Mouse (Mus musculus): ENCODE measurements at regions not wholly inside any gene's neighbourhood (a gene's known extent, or its start where the extent isn't known, plus 50 kb on each side); places are given as distances from the start of the nearest gene placed in this dataset.

DNA sequence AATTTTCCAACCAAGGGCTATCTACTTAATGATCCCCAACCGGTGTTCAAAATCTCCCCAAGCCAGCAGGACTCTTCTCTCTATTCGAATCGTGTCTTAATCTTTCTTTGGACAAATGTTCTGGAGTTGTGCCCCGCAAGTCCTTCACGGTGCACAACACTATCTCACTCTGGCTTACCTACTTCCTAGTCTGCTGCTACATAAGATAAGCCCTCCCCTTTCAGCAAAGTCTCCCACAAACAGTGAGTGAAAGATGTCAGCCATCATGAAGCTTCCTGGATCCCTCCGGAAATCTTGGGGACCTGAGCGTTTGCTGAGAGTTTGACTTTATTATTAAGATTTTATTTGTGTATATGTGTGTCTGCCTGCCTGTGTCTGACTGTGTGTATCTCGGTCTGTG lies 344.7 kb upstream of the Noct start:
- H3K4me2 ChIP-seq (replicated peaks; ENCODE audit: low read depth, low read length) = no peak overlapping the region
- ATAC-seq (ENCODE audit: low FRiP score) (no peak), DNase-seq (ENCODE audit: low spot score) (no peak)
- H3K9me3 ChIP-seq (ENCODE audit: control insufficient read depth, low read length) = no peaks in the 10 kb centered on the region
- H3K9ac ChIP-seq (ENCODE audit: low read depth, low read length) = no peak overlapping the region
- 89% methylated on average over 8 of the region's 8 CpGs for WGBS
- no peak overlapping the region for H3K27ac ChIP-seq (ENCODE audit: low read depth, low read length)
- H3K27me3 ChIP-seq (ENCODE audit: control insufficient read depth, insufficient read depth, low read length) = no peaks in the 10 kb centered on the region
- H3K36me3 ChIP-seq (ENCODE audit: control insufficient read depth, insufficient read depth, low read length) = no peaks in the 10 kb centered on the region
- no peaks in the 10 kb centered on the region for H3K4me1 ChIP-seq (replicated peaks; ENCODE audit: control insufficient read depth, insufficient read depth, low read length)
- no peak overlapping the region for H3K4me3 ChIP-seq (ENCODE audit: low read depth, low read length)

- no peak overlapping the region for H3K4me2 ChIP-seq (replicated peaks; ENCODE audit: low read depth, low read length)
- WGBS = 11% methylated on average over 9 of the region's 9 CpGs
- H3K27ac ChIP-seq (ENCODE audit: low read depth, low read length) = peak overlapping the region; percentile 48
Observed at GRCm38 (mm10) chr3:50881437-50882248, 342.6 kb upstream of the Noct start.

DNA sequence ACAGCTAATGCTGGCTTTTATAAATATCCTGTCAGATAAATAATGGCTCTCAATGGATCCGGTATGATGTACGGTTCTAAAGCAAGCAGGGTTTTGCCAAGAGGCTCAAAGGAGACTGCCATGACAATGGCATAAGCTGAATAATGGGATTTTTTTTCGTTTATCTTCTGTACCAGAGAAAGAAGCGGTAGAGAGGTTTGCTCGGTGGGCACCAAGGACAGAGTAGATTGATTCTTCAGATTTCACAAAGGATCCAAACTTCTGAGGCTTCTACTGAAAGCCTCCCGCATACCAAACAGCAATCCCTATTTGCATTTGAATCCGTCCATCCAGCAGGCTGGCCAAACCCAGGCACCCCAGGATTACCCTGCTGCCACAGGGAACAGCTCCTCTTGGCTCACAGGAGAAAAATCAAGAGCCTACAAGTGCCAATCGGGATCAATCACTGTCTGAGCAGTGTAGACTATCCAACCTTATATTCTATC lies 342.0 kb upstream of the Noct start:
- H3K4me1 ChIP-seq (replicated peaks; ENCODE audit: control insufficient read depth, insufficient read depth, low read length) = no peaks in the 10 kb centered on the region
- H3K36me3 ChIP-seq (ENCODE audit: control insufficient read depth, insufficient read depth, low read length) = no peaks in the 10 kb centered on the region
- no peak for DNase-seq (ENCODE audit: low spot score)
- no peak overlapping the region for H3K4me3 ChIP-seq (ENCODE audit: low read depth, low read length)
- no peaks in the 10 kb centered on the region for H3K27me3 ChIP-seq (ENCODE audit: control insufficient read depth, insufficient read depth, low read length)
- no peak overlapping the region for H3K4me2 ChIP-seq (replicated peaks; ENCODE audit: low read depth, low read length)
- 9% methylated on average over 8 of the region's 8 CpGs for WGBS
- H3K27ac ChIP-seq (ENCODE audit: low read depth, low read length) = peak overlapping the region; percentile 24; the same call in 1 of the 2 replicates
- H3K9me3 ChIP-seq (ENCODE audit: control insufficient read depth, low read length) = no peaks in the 10 kb centered on the region
- no peak overlapping the region for H3K9ac ChIP-seq (ENCODE audit: low read depth, low read length)
- ATAC-seq (ENCODE audit: low FRiP score) = peak; percentile 71

More at GRCm38 (mm10) chr3:50881437-50882248, 342.6 kb upstream of the Noct start:
- Histone ChIP-seq H3K27me3 (ENCODE audit: control insufficient read depth, insufficient read depth, low read length) (no peaks in the 10 kb centered on the region), H3K9ac (ENCODE audit: low read depth, low read length) (0 out of 2 replicates have a peak overlapping the region, but pooled peaks have one; percentile 12), H3K4me3 (ENCODE audit: low read depth, low read length) (no peak overlapping the region), H3K9me3 (ENCODE audit: control insufficient read depth, low read length) (no peaks in the 10 kb centered on the region), H3K4me1 (replicated peaks; ENCODE audit: control insufficient read depth, insufficient read depth, low read length) (no peaks in the 10 kb centered on the region), H3K36me3 (ENCODE audit: control insufficient read depth, insufficient read depth, low read length) (no peaks in the 10 kb centered on the region)
- peak; percentile 86 for ATAC-seq (ENCODE audit: low FRiP score)
- DNase-seq (ENCODE audit: low spot score) = peak; percentile 36

GRCm38 (mm10) chr3:50886336-50886735 lies 337.9 kb upstream of the Noct start:
- no peak overlapping the region for H3K4me3 ChIP-seq (ENCODE audit: low read depth, low read length)
- H3K4me2 ChIP-seq (replicated peaks; ENCODE audit: low read depth, low read length) = no peak overlapping the region
- WGBS = 87% methylated on average over 10 of the region's 10 CpGs
- no peak overlapping the region for H3K9ac ChIP-seq (ENCODE audit: low read depth, low read length)
- H3K9me3 ChIP-seq (ENCODE audit: control insufficient read depth, low read length) = no peaks in the 10 kb centered on the region
- H3K4me1 ChIP-seq (replicated peaks; ENCODE audit: control insufficient read depth, insufficient read depth, low read length) = no peaks in the 10 kb centered on the region
- H3K27ac ChIP-seq (ENCODE audit: low read depth, low read length) = no peak overlapping the region
- no peak for DNase-seq (ENCODE audit: low spot score)
- H3K27me3 ChIP-seq (ENCODE audit: control insufficient read depth, insufficient read depth, low read length) = no peaks in the 10 kb centered on the region
- no peaks in the 10 kb centered on the region for H3K36me3 ChIP-seq (ENCODE audit: control insufficient read depth, insufficient read depth, low read length)
- ATAC-seq (ENCODE audit: low FRiP score) = no peak

GRCm38 (mm10) chr3:50887002-50887401 lies 337.2 kb upstream of the Noct start:
- Histone ChIP-seq H3K4me3 (ENCODE audit: low read depth, low read length) (no peak overlapping the region), H3K27ac (ENCODE audit: low read depth, low read length) (no peak overlapping the region), H3K9me3 (ENCODE audit: control insufficient read depth, low read length) (no peaks in the 10 kb centered on the region), H3K36me3 (ENCODE audit: control insufficient read depth, insufficient read depth, low read length) (no peaks in the 10 kb centered on the region), H3K27me3 (ENCODE audit: control insufficient read depth, insufficient read depth, low read length) (no peaks in the 10 kb centered on the region), H3K4me1 (replicated peaks; ENCODE audit: control insufficient read depth, insufficient read depth, low read length) (no peaks in the 10 kb centered on the region), H3K4me2 (replicated peaks; ENCODE audit: low read depth, low read length) (no peak overlapping the region), H3K9ac (ENCODE audit: low read depth, low read length) (no peak overlapping the region)
- WGBS = 47% methylated on average over 7 of the region's 7 CpGs
- DNase-seq (ENCODE audit: low spot score) (no peak), ATAC-seq (ENCODE audit: low FRiP score) (no peak)

- Histone ChIP-seq H3K36me3 (ENCODE audit: control insufficient read depth, insufficient read depth, low read length) (no peaks in the 10 kb centered on the region), H3K4me3 (ENCODE audit: low read depth, low read length) (no peak overlapping the region), H3K9me3 (ENCODE audit: control insufficient read depth, low read length) (no peaks in the 10 kb centered on the region), H3K4me1 (replicated peaks; ENCODE audit: control insufficient read depth, insufficient read depth, low read length) (no peaks in the 10 kb centered on the region), H3K9ac (ENCODE audit: low read depth, low read length) (no peak overlapping the region), H3K27me3 (ENCODE audit: control insufficient read depth, insufficient read depth, low read length) (no peaks in the 10 kb centered on the region), H3K4me2 (replicated peaks; ENCODE audit: low read depth, low read length) (no peak overlapping the region), H3K27ac (ENCODE audit: low read depth, low read length) (no peak overlapping the region)
- WGBS = 83% methylated on average over 4 of the region's 4 CpGs
- DNase-seq (ENCODE audit: low spot score) (no peak), ATAC-seq (ENCODE audit: low FRiP score) (no peak)
Observed at GRCm38 (mm10) chr3:50888571-50889210, 335.6 kb upstream of the Noct start.

- no peak overlapping the region for H3K4me2 ChIP-seq (replicated peaks; ENCODE audit: low read depth, low read length)
- no peak for ATAC-seq (ENCODE audit: low FRiP score)
- no peak overlapping the region for H3K4me3 ChIP-seq (ENCODE audit: low read depth, low read length)
- DNase-seq (ENCODE audit: low spot score) = no peak
- H3K27me3 ChIP-seq (ENCODE audit: control insufficient read depth, insufficient read depth, low read length) = no peaks in the 10 kb centered on the region
- H3K27ac ChIP-seq (ENCODE audit: low read depth, low read length) = no peak overlapping the region
- no peaks in the 10 kb centered on the region for H3K36me3 ChIP-seq (ENCODE audit: control insufficient read depth, insufficient read depth, low read length)
- H3K4me1 ChIP-seq (replicated peaks; ENCODE audit: control insufficient read depth, insufficient read depth, low read length) = no peaks in the 10 kb centered on the region
- H3K9ac ChIP-seq (ENCODE audit: low read depth, low read length) = no peak overlapping the region
- no peaks in the 10 kb centered on the region for H3K9me3 ChIP-seq (ENCODE audit: control insufficient read depth, low read length)
- WGBS = 90% methylated on average over 8 of the region's 8 CpGs
Observed at GRCm38 (mm10) chr3:50890537-50890936, 333.7 kb upstream of the Noct start.

GRCm38 (mm10) chr3:50898179-50898578 lies 326.1 kb upstream of the Noct start:
- H3K27me3 ChIP-seq (ENCODE audit: control insufficient read depth, insufficient read depth, low read length) = no peaks in the 10 kb centered on the region
- ATAC-seq (ENCODE audit: low FRiP score) = no peak
- H3K36me3 ChIP-seq (ENCODE audit: control insufficient read depth, insufficient read depth, low read length) = no peaks in the 10 kb centered on the region
- no peaks in the 10 kb centered on the region for H3K4me1 ChIP-seq (replicated peaks; ENCODE audit: control insufficient read depth, insufficient read depth, low read length)
- WGBS = 66% methylated on average over 9 of the region's 9 CpGs
- no peaks in the 10 kb centered on the region for H3K9me3 ChIP-seq (ENCODE audit: control insufficient read depth, low read length)
- no peak overlapping the region for H3K9ac ChIP-seq (ENCODE audit: low read depth, low read length)
- DNase-seq (ENCODE audit: low spot score) = no peak
- no peak overlapping the region for H3K4me3 ChIP-seq (ENCODE audit: low read depth, low read length)
- H3K4me2 ChIP-seq (replicated peaks; ENCODE audit: low read depth, low read length) = no peak overlapping the region
- H3K27ac ChIP-seq (ENCODE audit: low read depth, low read length) = no peak overlapping the region

All from hindbrain, embryonic 11.5 days (tissue).